Mouse (Mus musculus): ENCODE data around the gene Fbn1. TPM values are rescaled to one million over a fixed set of nuclear protein-coding genes. Genes with fewer than 3 reads are reported as not detected.
"Not testable (repeated sequence)": the region's sequence is repeated elsewhere in the genome, so short reads cannot be mapped to it uniquely, and the experiment has no call there.

The Fbn1 gene
- polyA plus RNA-seq, 1 experiment from 2014 or later, result 3.2 TPM

DNA sequence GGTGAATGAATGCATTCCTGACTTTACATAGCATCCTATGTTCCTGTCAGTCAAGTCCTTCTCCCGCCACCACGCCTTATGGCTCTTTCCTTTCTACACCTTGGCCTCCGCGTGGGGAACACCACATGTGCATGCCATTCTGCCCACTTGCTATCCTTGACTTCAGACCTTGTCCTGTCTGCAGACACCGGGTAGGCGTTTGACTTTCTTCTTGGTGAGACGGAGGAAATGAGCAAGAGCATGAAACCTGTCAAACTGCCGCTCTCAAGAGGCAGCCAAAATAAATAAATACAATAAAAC is 205.2 kb downstream of the Fbn1 start:
- Histone ChIP-seq H3K9me3 (replicated peaks) (no peaks in the 10 kb centered on the region), H3K4me1 (no peaks in the 10 kb centered on the region), H3K9ac (replicated peaks) (no peak overlapping the region), H3K27ac (replicated peaks) (no peak overlapping the region), H3K36me3 (peaks cover 18% of the 10 kb centered on the region), H3K4me2 (no peak overlapping the region), H3K27me3 (replicated peaks) (no peaks in the 10 kb centered on the region), H3K4me3 (replicated peaks) (no peak overlapping the region)
- 88% methylated on average over 8 of the region's 8 CpGs for WGBS
- ATAC-seq (ENCODE audit: low FRiP score), result no peak

DNA sequence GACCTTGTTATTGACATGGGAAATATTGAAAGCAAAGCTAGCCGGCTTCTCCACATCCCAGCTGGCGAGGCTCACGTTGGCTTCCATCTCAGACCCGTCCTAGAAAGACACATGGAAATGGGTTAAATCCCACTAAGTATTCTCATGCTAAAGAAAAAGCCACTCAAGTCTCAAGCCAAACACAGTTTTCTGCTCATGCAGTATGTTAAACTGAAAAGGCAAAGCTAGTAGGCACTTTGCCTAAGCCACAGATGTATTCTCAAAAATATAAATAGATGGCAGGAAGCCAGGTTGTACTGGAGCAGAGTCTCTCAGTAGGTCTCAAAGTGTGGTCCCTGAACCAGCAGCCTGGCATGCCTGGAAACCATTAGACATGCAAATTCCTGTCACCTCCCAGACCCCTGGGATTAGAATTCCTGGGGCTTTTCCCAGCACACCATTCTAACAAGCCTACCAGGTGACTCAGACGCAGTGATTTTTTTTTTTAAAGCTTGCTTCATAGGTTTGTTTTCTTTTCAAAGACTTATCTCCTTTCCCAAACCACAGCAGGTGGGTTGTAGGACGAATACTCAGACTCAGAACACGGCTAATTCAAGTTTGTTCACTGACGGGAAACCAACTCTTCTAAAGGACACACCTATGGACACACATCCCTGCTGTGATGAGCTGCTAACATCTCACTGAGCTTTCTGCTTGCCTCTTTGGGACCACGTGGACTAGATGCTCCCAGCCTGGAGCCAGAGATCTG is 205.7 kb downstream of the Fbn1 start:
- no peak overlapping the region for H3K4me2 ChIP-seq
- no peaks in the 10 kb centered on the region for H3K27me3 ChIP-seq (replicated peaks)
- no peak overlapping the region for H3K4me3 ChIP-seq (replicated peaks)
- ATAC-seq (ENCODE audit: low FRiP score), result no peak
- no peaks in the 10 kb centered on the region for H3K9me3 ChIP-seq (replicated peaks)
- H3K9ac ChIP-seq (replicated peaks), result no peak overlapping the region
- H3K36me3 ChIP-seq, result peaks cover 14% of the 10 kb centered on the region
- WGBS, result 70% methylated on average over 9 of the region's 9 CpGs
- H3K27ac ChIP-seq (replicated peaks), result no peak overlapping the region
- H3K4me1 ChIP-seq, result no peaks in the 10 kb centered on the region

DNA sequence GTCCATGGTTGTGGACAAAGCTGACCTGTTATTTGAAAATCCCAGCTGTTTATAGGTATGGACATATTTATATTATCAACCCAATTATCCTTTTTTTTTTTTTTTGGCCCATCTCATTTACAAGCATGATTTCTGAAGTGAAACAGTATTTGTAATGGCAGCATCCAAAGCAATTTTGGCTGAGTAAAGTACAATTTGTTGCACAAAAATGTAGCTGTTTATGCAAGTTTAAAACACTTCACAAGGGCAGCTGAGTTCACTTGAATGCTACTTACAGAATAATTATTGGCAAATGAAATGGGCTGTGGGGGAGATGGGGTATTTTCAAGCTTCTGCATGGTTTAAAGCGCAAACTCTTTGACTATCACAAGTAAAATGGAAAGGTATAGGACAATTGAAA is 209.0 kb downstream of the Fbn1 start:
- Histone ChIP-seq H3K4me2 (no peak overlapping the region), H3K9me3 (replicated peaks) (no peaks in the 10 kb centered on the region), H3K36me3 (peaks cover 12% of the 10 kb centered on the region; the same call in 1 of the 2 replicates), H3K4me1 (no peaks in the 10 kb centered on the region), H3K27ac (replicated peaks) (no peak overlapping the region), H3K9ac (replicated peaks) (no peak overlapping the region), H3K27me3 (replicated peaks) (no peaks in the 10 kb centered on the region), H3K4me3 (replicated peaks) (no peak overlapping the region)
- WGBS, result 95% methylated on average over 1 of the region's 1 CpGs
- no peak for ATAC-seq (ENCODE audit: low FRiP score)

DNA sequence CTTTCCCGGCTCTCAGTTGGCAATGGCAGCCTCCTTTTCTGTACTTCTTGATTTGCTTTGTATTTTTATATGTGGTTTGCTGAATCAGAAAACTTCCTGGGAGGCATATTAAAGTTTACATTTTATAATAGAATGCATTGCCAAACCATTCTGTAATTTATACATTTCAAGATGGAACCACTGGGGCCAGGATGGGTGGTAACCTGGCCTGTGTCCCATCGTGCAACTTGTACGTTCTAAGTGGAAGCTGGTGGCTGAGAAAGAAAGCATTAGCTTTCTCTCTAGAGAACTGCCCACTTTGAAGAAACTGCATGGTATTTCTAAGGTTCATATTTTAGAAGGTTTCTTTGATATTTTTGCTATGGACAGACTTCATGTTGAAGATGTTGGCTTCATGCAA is 212.3 kb downstream of the Fbn1 start:
- H3K27me3 ChIP-seq (replicated peaks), result no peaks in the 10 kb centered on the region
- no peaks in the 10 kb centered on the region for H3K36me3 ChIP-seq
- H3K9ac ChIP-seq (replicated peaks), result no peak overlapping the region
- H3K9me3 ChIP-seq (replicated peaks), result no peaks in the 10 kb centered on the region
- no peak for ATAC-seq (ENCODE audit: low FRiP score)
- 86% methylated on average over 3 of the region's 3 CpGs for WGBS
- 0 out of 2 replicates have a peak, but pooled peaks cover 3% of the 10 kb centered on the region for H3K4me1 ChIP-seq
- H3K4me2 ChIP-seq, result no peak overlapping the region
- no peak overlapping the region for H3K27ac ChIP-seq (replicated peaks)
- H3K4me3 ChIP-seq (replicated peaks), result no peak overlapping the region

DNA sequence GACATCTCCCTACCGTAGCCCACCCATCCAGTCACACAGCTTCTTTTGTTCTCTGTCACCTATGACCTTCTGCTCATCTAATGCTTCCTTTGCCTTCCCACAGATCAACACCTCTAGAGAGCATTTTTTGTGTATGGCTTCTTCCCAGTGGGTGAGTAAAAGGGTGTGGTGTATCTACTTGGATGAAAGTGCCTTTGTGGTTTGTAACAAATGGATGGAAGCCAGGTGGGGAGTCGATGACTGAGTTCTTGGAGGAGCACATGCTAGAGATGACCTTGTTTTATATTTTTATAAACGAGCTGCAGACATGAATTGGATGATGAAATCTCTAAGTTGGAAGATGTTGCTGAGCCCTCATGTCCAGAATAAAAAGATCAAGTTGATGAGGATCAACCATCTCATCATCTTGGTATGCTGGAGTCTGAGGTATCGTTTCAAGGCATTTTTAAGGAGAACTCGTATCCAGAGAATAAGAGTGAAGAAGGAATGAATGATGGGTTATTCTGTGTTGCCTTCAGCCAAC is 213.8 kb downstream of the Fbn1 start:
- no peak overlapping the region for H3K4me2 ChIP-seq
- H3K36me3 ChIP-seq, result no peaks in the 10 kb centered on the region
- H3K9me3 ChIP-seq (replicated peaks), result no peaks in the 10 kb centered on the region
- ATAC-seq (ENCODE audit: low FRiP score), result no peak
- no peak overlapping the region for H3K9ac ChIP-seq (replicated peaks)
- no peak overlapping the region for H3K4me3 ChIP-seq (replicated peaks)
- 0 out of 2 replicates have a peak, but pooled peaks cover 3% of the 10 kb centered on the region for H3K4me1 ChIP-seq
- H3K27ac ChIP-seq (replicated peaks), result no peak overlapping the region
- WGBS, result 86% methylated on average over 5 of the region's 5 CpGs
- no peaks in the 10 kb centered on the region for H3K27me3 ChIP-seq (replicated peaks)

DNA sequence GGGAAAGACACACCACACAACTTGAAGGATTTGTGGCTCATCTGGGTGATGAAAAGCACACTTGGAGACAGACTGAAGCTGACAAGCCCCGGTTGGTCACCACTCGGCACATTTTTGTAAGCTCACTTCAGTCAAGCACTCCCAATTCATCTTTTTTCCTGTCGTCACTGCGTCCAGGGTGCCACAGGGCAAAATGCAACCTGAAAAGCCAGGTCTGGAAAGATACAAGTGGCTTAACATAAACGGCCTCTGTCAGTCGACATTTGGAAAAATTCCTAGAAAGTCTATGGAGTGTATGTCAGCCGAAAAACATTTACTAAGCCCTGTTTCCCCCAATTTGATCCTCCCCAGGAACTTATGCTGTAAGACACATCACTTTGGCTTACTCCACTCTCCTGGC is 215.2 kb downstream of the Fbn1 start:
- no peak overlapping the region for H3K4me3 ChIP-seq (replicated peaks)
- no peak overlapping the region for H3K9ac ChIP-seq (replicated peaks)
- H3K4me1 ChIP-seq, result 0 out of 2 replicates have a peak, but pooled peaks cover 3% of the 10 kb centered on the region
- H3K4me2 ChIP-seq, result no peak overlapping the region
- no peak overlapping the region for H3K27ac ChIP-seq (replicated peaks)
- no peaks in the 10 kb centered on the region for H3K27me3 ChIP-seq (replicated peaks)
- H3K9me3 ChIP-seq (replicated peaks), result no peaks in the 10 kb centered on the region
- H3K36me3 ChIP-seq, result no peaks in the 10 kb centered on the region
- WGBS, result 85% methylated on average over 7 of the region's 7 CpGs
- no peak for ATAC-seq (ENCODE audit: low FRiP score)

DNA sequence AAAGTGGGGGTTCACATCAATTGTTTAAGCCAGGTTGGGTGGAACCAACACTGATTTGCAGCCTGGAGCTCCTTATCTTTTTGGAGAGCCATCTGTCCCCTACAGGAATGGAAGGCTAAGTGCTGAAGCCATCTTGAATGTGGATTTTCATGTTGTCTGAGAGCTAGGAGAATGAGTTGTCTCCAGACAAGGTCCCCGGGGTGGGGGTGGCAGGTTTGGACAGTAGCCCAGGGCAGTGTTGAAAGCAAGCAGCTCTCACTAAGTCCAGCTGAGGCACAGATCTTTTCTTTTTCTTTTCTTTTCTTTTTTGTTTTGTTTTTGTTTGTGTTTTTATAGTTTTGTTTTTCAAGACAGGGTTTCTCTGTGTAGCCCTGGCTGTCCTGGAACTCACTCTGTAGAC is 216.7 kb downstream of the Fbn1 start:
- Histone ChIP-seq H3K4me1 (0 out of 2 replicates have a peak, but pooled peaks cover 3% of the 10 kb centered on the region), H3K27me3 (replicated peaks) (no peaks in the 10 kb centered on the region), H3K9ac (replicated peaks) (no peak overlapping the region), H3K4me2 (no peak overlapping the region), H3K9me3 (replicated peaks) (no peaks in the 10 kb centered on the region), H3K27ac (replicated peaks) (no peak overlapping the region), H3K4me3 (replicated peaks) (no peak overlapping the region), H3K36me3 (no peaks in the 10 kb centered on the region)
- no peak for ATAC-seq (ENCODE audit: low FRiP score)
- WGBS, result 87% methylated on average over 1 of the region's 1 CpGs

DNA sequence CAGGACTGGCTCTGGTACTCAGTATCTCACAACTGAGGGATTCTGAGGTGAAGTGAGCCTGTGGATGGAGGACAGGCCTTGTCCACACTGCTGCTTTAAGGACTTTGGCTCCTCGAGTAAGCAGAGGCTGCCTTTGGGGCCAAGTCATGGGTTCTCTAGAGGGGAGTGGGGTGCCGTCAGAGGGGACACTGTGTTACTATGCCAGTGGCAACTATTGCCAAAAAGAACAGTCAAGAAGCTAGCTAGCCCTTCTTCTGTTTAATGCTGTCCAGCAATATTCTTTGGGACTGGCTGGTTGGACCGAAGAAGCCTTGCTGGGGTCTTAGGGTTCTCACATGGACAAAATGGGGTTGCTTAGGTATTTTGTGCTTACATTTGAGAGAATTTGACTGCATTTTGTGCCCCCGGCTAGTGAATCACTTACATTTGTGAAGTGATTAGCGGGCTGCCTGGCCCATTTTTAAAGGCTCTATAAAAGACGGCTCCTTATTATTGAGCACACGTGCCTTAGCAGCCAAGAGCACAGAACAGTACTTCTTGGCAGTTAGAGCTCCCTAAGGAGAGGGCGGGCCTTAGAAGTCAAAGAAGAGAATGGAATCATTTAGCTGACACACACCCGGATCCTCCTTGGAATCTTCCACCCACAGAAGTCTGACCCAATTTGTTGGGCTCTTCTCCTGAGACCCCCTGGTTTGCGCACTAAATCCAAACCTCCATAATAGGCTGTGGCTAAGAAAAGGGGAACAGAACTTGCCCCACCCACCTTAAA is 217.4 kb downstream of the Fbn1 start:
- H3K27me3 ChIP-seq (replicated peaks), result no peaks in the 10 kb centered on the region
- 52% methylated on average over 10 of the region's 10 CpGs for WGBS
- H3K4me3 ChIP-seq (replicated peaks), result no peak overlapping the region
- H3K4me1 ChIP-seq, result 0 out of 2 replicates have a peak, but pooled peaks cover 3% of the 10 kb centered on the region
- no peak overlapping the region for H3K4me2 ChIP-seq
- H3K9me3 ChIP-seq (replicated peaks), result no peaks in the 10 kb centered on the region
- H3K9ac ChIP-seq (replicated peaks), result no peak overlapping the region
- no peak overlapping the region for H3K27ac ChIP-seq (replicated peaks)
- no peak for ATAC-seq (ENCODE audit: low FRiP score)
- no peaks in the 10 kb centered on the region for H3K36me3 ChIP-seq

DNA sequence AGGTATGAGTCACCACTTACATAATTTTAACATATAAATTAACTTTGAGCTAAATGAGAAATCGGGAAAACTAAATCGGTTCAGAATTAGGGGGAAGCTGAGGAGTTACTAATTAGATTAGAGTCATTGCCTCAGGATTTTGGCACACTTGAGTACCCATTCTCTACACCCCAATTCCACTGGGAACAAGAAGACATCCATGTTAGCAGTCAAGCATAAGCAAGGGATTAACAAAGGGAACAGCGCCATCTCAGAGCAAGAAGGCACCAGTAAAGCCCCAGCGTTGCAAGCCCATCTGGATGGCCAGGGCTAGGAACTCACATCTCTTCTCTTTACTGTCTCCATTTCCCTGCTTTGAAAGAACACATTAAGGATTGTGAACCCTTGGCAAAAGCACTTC is 222.0 kb downstream of the Fbn1 start:
- Histone ChIP-seq H3K9ac (replicated peaks) (no peak overlapping the region), H3K4me3 (replicated peaks) (no peak overlapping the region), H3K36me3 (no peaks in the 10 kb centered on the region), H3K9me3 (replicated peaks) (no peaks in the 10 kb centered on the region), H3K4me2 (no peak overlapping the region), H3K4me1 (0 out of 2 replicates have a peak, but pooled peaks cover 2% of the 10 kb centered on the region), H3K27ac (replicated peaks) (no peak overlapping the region), H3K27me3 (replicated peaks) (no peaks in the 10 kb centered on the region)
- 65% methylated on average over 4 of the region's 4 CpGs for WGBS
- no peak for ATAC-seq (ENCODE audit: low FRiP score)

DNA sequence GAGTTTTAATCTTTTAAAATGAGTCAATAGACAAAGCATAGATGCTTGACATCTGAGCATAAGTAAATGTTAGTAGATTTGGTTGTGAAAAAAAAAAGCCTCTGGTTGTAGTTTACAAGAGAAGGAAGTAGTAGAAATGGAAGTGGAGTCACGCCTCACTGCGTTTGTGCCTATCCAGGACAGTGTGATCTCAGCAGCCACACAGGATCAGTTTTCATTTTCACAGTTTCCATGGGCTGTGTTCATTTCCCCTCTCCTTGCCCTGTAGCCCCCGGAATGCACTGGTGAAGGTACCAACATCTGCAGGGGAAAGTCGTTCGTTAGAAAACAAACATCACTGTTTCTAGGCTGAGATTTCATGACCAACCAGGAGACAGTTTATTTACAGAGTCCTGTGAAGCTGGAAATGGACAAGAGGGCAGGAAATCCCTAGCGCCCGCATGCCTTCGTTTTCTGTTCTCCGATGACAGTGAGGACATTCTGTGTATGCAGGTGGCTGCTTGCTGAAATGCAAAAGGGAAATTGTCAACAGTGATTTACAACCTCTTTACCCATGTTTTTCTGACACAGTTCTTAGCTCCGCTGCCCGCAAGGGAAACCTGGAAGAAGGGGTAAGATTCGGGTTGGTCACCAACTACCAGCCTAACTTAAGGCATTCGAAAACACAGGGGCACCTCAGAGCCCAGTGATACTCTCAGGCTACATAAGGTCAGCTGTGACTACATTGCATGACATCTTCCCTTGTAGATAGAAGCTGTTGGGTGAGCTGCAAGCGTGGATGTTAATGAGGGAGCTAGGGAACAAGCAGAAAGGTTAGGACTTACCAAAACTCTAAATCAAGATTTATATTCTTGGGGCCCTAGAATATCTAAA is 225.2 kb downstream of the Fbn1 start:
- no peak overlapping the region for H3K27ac ChIP-seq (replicated peaks)
- H3K36me3 ChIP-seq, result no peaks in the 10 kb centered on the region
- no peak overlapping the region for H3K4me3 ChIP-seq (replicated peaks)
- ATAC-seq (ENCODE audit: low FRiP score), result no peak
- H3K27me3 ChIP-seq (replicated peaks), result no peaks in the 10 kb centered on the region
- no peak overlapping the region for H3K4me2 ChIP-seq
- no peaks in the 10 kb centered on the region for H3K4me1 ChIP-seq
- H3K9me3 ChIP-seq (replicated peaks), result no peaks in the 10 kb centered on the region
- 75% methylated on average over 14 of the region's 14 CpGs for WGBS
- no peak overlapping the region for H3K9ac ChIP-seq (replicated peaks)

DNA sequence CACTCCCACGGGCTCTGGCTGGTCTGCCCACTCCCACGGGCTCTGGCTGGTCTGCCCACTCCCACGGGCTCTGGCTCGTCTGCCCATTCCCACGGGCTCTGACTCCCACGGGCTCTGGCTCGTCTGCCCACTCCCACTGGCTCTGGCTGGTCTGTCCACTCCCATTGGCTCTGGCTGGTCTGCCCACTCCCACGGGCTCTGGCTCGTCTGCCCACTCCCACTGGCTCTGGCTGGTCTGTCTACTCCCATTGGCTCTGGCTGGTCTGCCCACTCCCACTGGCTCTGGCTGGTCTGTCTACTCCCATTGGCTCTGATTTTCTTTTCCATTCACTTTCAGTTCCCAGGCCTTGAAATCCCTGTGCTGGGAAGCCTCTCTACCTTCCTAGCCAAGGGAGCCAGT is 227.8 kb downstream of the Fbn1 start:
- ATAC-seq (ENCODE audit: low FRiP score); H3K9ac ChIP-seq (replicated peaks): not testable (repeated sequence)
- WGBS, result 85% methylated on average over 9 of the region's 9 CpGs

More for the DNA sequence above, 227.8 kb downstream of the Fbn1 start:
- H3K4me3 ChIP-seq (replicated peaks); H3K4me2 ChIP-seq; H3K9me3 ChIP-seq (replicated peaks); H3K27me3 ChIP-seq (replicated peaks); H3K36me3 ChIP-seq; H3K4me1 ChIP-seq; H3K27ac ChIP-seq (replicated peaks): not testable (repeated sequence)
